Mouse (Mus musculus) erythroid progenitor cell, adult 5-6 weeks (primary cell): ENCODE measurements around the gene Scand1. TPM values are rescaled to one million over a fixed set of nuclear protein-coding genes. Genes with fewer than 3 reads are reported as not detected.

ENCODE experiments used
- ATAC-seq: replicated peaks from 2 replicates; pipeline ENCODE4 v1.8.0; 2016; ENCODE audit warnings: moderate number of reproducible peaks, mild to moderate bottlenecking, moderate TSS enrichment, inconsistent platforms; ENCODE audit not compliant: poor library complexity, low FRiP score, severe bottlenecking
- total RNA-seq, 2 experiments: library from RNA; stranded (forward) in 1 of 2; stranded (reverse) in 1 of 2; fragments of 150-400 nt in 1 of 2; fragments of 186-747, 209-891 nt in 1 of 2; gene quantifications; 2 replicates each; pipeline versions ENCODE4 v1.2.3 to v1.2.4; 2015 to 2017; ENCODE audit warnings: low replicate concordance in 2 of 2

The Scand1 gene
- total RNA-seq, 2 experiments from 2014 or later = 1.4 to 3.8 TPM

GRCm38 (mm10) chr2:156310455-156310854, 2.0 kb downstream of the Scand1 start:
- no peak for ATAC-seq

GRCm38 (mm10) chr2:156309948-156310347, 2.6 kb downstream of the Scand1 start:
- no peak for ATAC-seq

- ATAC-seq = no peak
These were observed 5.2 kb downstream of the Scand1 start for GRCm38 (mm10) chr2:156307261-156307660.

- peak; percentile 53; the same call in 1 of the 2 replicates for ATAC-seq
These were observed 6.7 kb downstream of the Scand1 start for GRCm38 (mm10) chr2:156305818-156306217.

- no peak for ATAC-seq
These were observed 8.2 kb downstream of the Scand1 start for GRCm38 (mm10) chr2:156304351-156304750.

- no peak for ATAC-seq
These were observed 10.4 kb downstream of the Scand1 start for GRCm38 (mm10) chr2:156302063-156302462.

GRCm38 (mm10) chr2:156298458-156298857, 14.0 kb downstream of the Scand1 start:
- no peak for ATAC-seq

- no peak for ATAC-seq
These were observed 14.9 kb downstream of the Scand1 start for GRCm38 (mm10) chr2:156297653-156298052.

- ATAC-seq = no peak
These were observed 16.3 kb downstream of the Scand1 start for GRCm38 (mm10) chr2:156296190-156296589.

- no peak for ATAC-seq
These were observed 16.9 kb downstream of the Scand1 start for GRCm38 (mm10) chr2:156295601-156296063.

- no peak for ATAC-seq
These were observed 20.5 kb downstream of the Scand1 start for GRCm38 (mm10) chr2:156291998-156292397.

- no peak for ATAC-seq
These were observed 22.8 kb downstream of the Scand1 start for GRCm38 (mm10) chr2:156289552-156290160.

GRCm38 (mm10) chr2:156288222-156288621, 24.3 kb downstream of the Scand1 start:
- no peak for ATAC-seq

GRCm38 (mm10) chr2:156286733-156287132, 25.8 kb downstream of the Scand1 start:
- no peak for ATAC-seq

GRCm38 (mm10) chr2:156285161-156285560, 27.3 kb downstream of the Scand1 start:
- no peak for ATAC-seq

- ATAC-seq = no peak
These were observed 31.3 kb downstream of the Scand1 start for GRCm38 (mm10) chr2:156281227-156281626.

GRCm38 (mm10) chr2:156278226-156279017, 34.1 kb downstream of the Scand1 start:
- peak; percentile 73 for ATAC-seq

GRCm38 (mm10) chr2:156272553-156272952, 40.0 kb downstream of the Scand1 start:
- no peak for ATAC-seq

- no peak for ATAC-seq
These were observed 44.9 kb downstream of the Scand1 start for GRCm38 (mm10) chr2:156267636-156268035.

GRCm38 (mm10) chr2:156263204-156263893, 49.2 kb downstream of the Scand1 start:
- no peak for ATAC-seq
